Mouse (Mus musculus) limb, embryonic 14.5 days (tissue): ENCODE measurements around the gene Yae1d1. TPM values are rescaled to one million over a fixed set of nuclear protein-coding genes. Genes with fewer than 3 reads are reported as not detected.
A peak's percentile ranks its signal among the peaks of the same experiment; 100 is the strongest.

Source experiments
- ATAC-seq: fragments of 200-750 bp; cut with Nextera tagmentation; 2 replicates; pipeline ENCODE4 v1.8.0; 2017; ENCODE audit warnings: low read depth, moderate number of reproducible peaks, moderate TSS enrichment; ENCODE audit not compliant: low FRiP score
- DNase-seq: peaks from one replicate; pipeline ENCODE4 v3.0.0-alpha.2; 2015; ENCODE audit warnings: low spot score
- H3K27ac ChIP-seq: fragments of 300-500 bp; sonication (generic); replicated peaks from 2 replicates; pipeline ENCODE4 v1.5.1; 2014; ENCODE audit warnings: low read depth, mild to moderate bottlenecking, low read length, moderate library complexity, mixed read lengths
- H3K27me3 ChIP-seq: fragments of 300-500 bp; sonication (generic); 2 replicates; pipeline ENCODE4 v1.6.1; 2014; ENCODE audit warnings: low read length, mixed read lengths; ENCODE audit not compliant: control insufficient read depth, insufficient read depth
- H3K36me3 ChIP-seq: fragments of 300-500 bp; sonication (generic); 2 replicates; pipeline ENCODE4 v1.6.1; 2014; ENCODE audit warnings: mild to moderate bottlenecking, low read length, moderate library complexity, mixed read lengths; ENCODE audit not compliant: control insufficient read depth, insufficient read depth
- H3K4me1 ChIP-seq: fragments of 300-500 bp; sonication (generic); 2 replicates; pipeline ENCODE4 v1.6.1; 2014; ENCODE audit warnings: antibody characterized with exemption, low read length, mixed read lengths; ENCODE audit not compliant: control insufficient read depth, insufficient read depth
- H3K4me2 ChIP-seq: fragments of 300-500 bp; sonication (generic); replicated peaks from 2 replicates; pipeline ENCODE4 v1.6.1; 2014; ENCODE audit warnings: low read depth, mild to moderate bottlenecking, low read length, moderate library complexity; ENCODE audit not compliant: severe bottlenecking
- H3K4me3 ChIP-seq: fragments of 300-500 bp; sonication (generic); replicated peaks from 2 replicates; pipeline ENCODE4 v1.5.1; 2014; ENCODE audit warnings: low read length
- H3K9ac ChIP-seq: fragments of 300-500 bp; sonication (generic); 2 replicates; pipeline ENCODE4 v1.6.1; 2014; ENCODE audit warnings: mild to moderate bottlenecking, low read depth, low read length, moderate library complexity; ENCODE audit not compliant: severe bottlenecking
- H3K9me3 ChIP-seq: fragments of 300-500 bp; sonication (generic); 2 replicates; pipeline ENCODE4 v1.6.1; 2016; ENCODE audit warnings: low read length; ENCODE audit not compliant: control insufficient read depth
- POLR2A ChIP-seq: fragments of 200-500 bp; IDR thresholded peaks from 2 replicates; pipeline ENCODE4 v1.8.0; 2012; ENCODE audit warnings: inconsistent platforms, mild to moderate bottlenecking, moderate library complexity, borderline replicate concordance; ENCODE audit not compliant: insufficient read depth, insufficient read length; ENCODE audit errors: extremely low read depth
- WGBS: fragments of 180-500 bp; shearing (Covaris S2); extraction: QIAGEN DNeasy Blood & Tissue Kit; methylation state at CpG from one replicate; pipeline ENCODE4 v1.1.7; 2014; 5-methylcytosine and 5-hydroxymethylcytosine counted together
- polyA plus RNA-seq, 2 experiments: library from polyadenylated mRNA; depleted of rRNA in 1 of 2; stranded (reverse) in 1 of 2; unstranded in 1 of 2; fragments of >200 nt; fragmentation: Nextera tagmentation in 1 of 2; extraction: Ambion mirVana in 1 of 2; gene quantifications; 2 replicates each; pipeline versions ENCODE4 v1.2.1 to v1.2.3; 2012 to 2014

Yae1d1 gene
- polyA plus RNA-seq, 2 experiments, result 38.4 to 70.0 TPM

- no peaks in the 10 kb centered on the region for H3K27me3 ChIP-seq
- peak overlapping the region; percentile 78 for H3K4me3 ChIP-seq
- DNase-seq (no peak), ATAC-seq (peak; percentile 14; the same call in 1 of the 2 replicates)
- peaks cover 8% of the 10 kb centered on the region for H3K4me1 ChIP-seq
- H3K9ac ChIP-seq, result peak overlapping the region; percentile 81
- no peak for TF ChIP-seq POLR2A
- H3K9me3 ChIP-seq, result no peaks in the 10 kb centered on the region
- peak overlapping the region; percentile 78 for H3K4me2 ChIP-seq
- H3K36me3 ChIP-seq, result peaks cover 6% of the 10 kb centered on the region; the same call in 1 of the 2 replicates
- no peak overlapping the region for H3K27ac ChIP-seq
- 36% methylated on average over 7 of the region's 7 CpGs for WGBS
These were observed 332 bp upstream of the Yae1d1 start for GRCm38 (mm10) chr13:17993515-17993847.

DNA sequence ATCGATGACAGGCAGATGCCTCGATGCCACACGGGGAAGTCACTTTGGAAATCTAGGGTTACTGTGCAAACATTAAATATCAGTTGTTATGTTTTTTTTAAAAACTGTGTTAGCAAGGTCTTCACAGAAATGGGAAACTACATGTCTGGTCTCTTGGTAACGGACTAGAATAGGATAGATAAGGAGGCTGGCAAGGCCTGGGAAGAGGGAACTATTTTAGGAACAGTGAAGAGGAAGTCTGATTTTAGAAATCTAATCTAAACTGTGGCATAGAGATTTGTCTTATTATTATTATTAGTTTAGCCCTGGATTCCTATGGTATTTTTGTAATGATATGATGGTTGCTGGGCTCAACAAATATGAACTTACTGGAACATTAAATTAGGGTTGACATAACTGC is 1.1 kb downstream of the Yae1d1 start:
- H3K27me3 ChIP-seq, result no peaks in the 10 kb centered on the region
- peaks cover 8% of the 10 kb centered on the region for H3K4me1 ChIP-seq
- H3K4me3 ChIP-seq, result peak overlapping the region; percentile 78
- H3K27ac ChIP-seq, result no peak overlapping the region
- no peaks in the 10 kb centered on the region for H3K9me3 ChIP-seq
- TF ChIP-seq POLR2A, result no peak
- DNase-seq (no peak), ATAC-seq (no peak)
- H3K36me3 ChIP-seq, result peaks cover 11% of the 10 kb centered on the region
- H3K9ac ChIP-seq, result peak overlapping the region; percentile 81; the same call in 1 of the 2 replicates
- WGBS, result 90% methylated on average over 4 of the region's 4 CpGs
- peak overlapping the region; percentile 78 for H3K4me2 ChIP-seq

- ATAC-seq (no peak), DNase-seq (peak; percentile 26)
- Histone ChIP-seq H3K36me3 (peaks cover 42% of the 10 kb centered on the region), H3K9me3 (no peaks in the 10 kb centered on the region), H3K4me2 (no peak overlapping the region), H3K4me3 (no peak overlapping the region), H3K27ac (no peak overlapping the region), H3K4me1 (no peaks in the 10 kb centered on the region), H3K27me3 (no peaks in the 10 kb centered on the region), H3K9ac (no peak overlapping the region)
- 64% methylated on average over 4 of the region's 4 CpGs for WGBS
- TF ChIP-seq POLR2A, result no peak
These were observed 10.0 kb downstream of the Yae1d1 start for GRCm38 (mm10) chr13:17983194-17983593.

- H3K4me3 ChIP-seq, result no peak overlapping the region
- H3K36me3 ChIP-seq, result peaks cover 42% of the 10 kb centered on the region
- no peak for TF ChIP-seq POLR2A
- no peaks in the 10 kb centered on the region for H3K4me1 ChIP-seq
- H3K4me2 ChIP-seq, result no peak overlapping the region
- H3K27ac ChIP-seq, result no peak overlapping the region
- H3K9me3 ChIP-seq, result no peaks in the 10 kb centered on the region
- DNase-seq (no peak), ATAC-seq (no peak)
- no peaks in the 10 kb centered on the region for H3K27me3 ChIP-seq
- no peak overlapping the region for H3K9ac ChIP-seq
- WGBS, result 87% methylated on average over 5 of the region's 5 CpGs
These were observed 10.5 kb downstream of the Yae1d1 start for GRCm38 (mm10) chr13:17982634-17983033.

DNA sequence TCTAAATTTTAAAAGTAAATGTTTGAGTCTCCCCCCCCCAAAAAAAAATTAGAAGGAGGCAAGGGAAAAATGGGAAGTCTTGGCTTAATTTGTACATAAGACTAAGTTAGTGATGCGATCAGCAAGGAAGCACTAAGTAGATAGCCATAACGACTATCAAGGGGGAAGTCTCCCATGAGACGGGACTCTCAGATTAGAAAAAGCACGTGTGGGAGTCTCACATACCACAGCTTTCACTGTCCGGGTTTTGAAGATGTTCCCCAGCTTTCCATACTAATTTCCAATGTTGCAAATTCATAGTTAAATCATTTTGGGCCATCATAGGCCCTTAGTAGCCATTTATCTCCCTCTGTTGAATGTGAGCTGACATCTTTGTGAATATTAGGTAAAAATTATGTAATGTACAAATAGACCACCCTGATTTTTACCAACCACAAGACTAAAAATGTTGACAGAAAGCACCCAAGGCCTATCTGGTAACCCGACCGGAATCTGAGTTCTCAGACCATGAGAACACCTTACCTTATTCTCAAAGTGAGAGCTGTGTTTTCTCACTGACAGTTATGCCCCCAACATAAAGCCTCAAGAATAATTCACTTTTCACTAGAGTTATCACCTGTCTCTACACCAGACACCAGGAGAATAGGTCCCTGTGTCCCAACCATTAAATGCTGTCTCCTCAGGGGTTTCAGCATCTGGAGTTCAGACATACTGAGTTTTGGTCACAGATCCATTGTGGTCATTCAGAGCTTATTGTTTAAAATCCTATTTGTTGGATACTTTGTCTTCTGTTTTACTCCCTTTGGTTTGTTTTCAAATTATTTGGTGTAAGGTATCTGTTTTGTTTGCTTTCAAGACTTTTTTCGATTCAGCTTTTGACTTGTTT is 16.1 kb downstream of the Yae1d1 start:
- Histone ChIP-seq H3K27ac (no peak overlapping the region), H3K9me3 (no peaks in the 10 kb centered on the region), H3K9ac (no peak overlapping the region), H3K27me3 (no peaks in the 10 kb centered on the region), H3K4me1 (no peaks in the 10 kb centered on the region), H3K36me3 (no peaks in the 10 kb centered on the region), H3K4me2 (no peak overlapping the region), H3K4me3 (no peak overlapping the region)
- no peak for TF ChIP-seq POLR2A
- DNase-seq (no peak), ATAC-seq (no peak)
- WGBS, result 77% methylated on average over 8 of the region's 8 CpGs
